Mouse (Mus musculus) ES-Bruce4 (cell line): ENCODE data around the gene Erp29. TPM values are rescaled to one million over a fixed set of nuclear protein-coding genes. Genes with fewer than 3 reads are reported as not detected.

Experiments used
- H3K27ac ChIP-seq: 2 replicates; pipeline ENCODE4 v1.5.1; 2012; ENCODE audit warnings: low read length, inconsistent platforms; ENCODE audit not compliant: insufficient read depth
- H3K27me3 ChIP-seq: 2 replicates; pipeline ENCODE4 v1.6.1; 2012; ENCODE audit warnings: mild to moderate bottlenecking, low read length, inconsistent platforms; ENCODE audit not compliant: control insufficient read depth, poor library complexity, insufficient read depth, severe bottlenecking
- H3K36me3 ChIP-seq: 2 replicates; pipeline ENCODE4 v1.6.1; 2012; ENCODE audit warnings: inconsistent platforms, mild to moderate bottlenecking, low read length, moderate library complexity; ENCODE audit not compliant: control insufficient read depth, poor library complexity, insufficient read depth, severe bottlenecking
- H3K4me1 ChIP-seq: one replicate; pipeline ENCODE4 v1.8.1; 2011; ENCODE audit warnings: low read length; ENCODE audit not compliant: control insufficient read depth, insufficient read depth
- H3K4me3 ChIP-seq: 2 replicates; pipeline ENCODE4 v1.5.1; 2011; ENCODE audit warnings: low read depth, mild to moderate bottlenecking, low read length
- H3K9ac ChIP-seq: 2 replicates; pipeline ENCODE4 v1.6.1; 2012; ENCODE audit warnings: low read depth, mild to moderate bottlenecking, inconsistent platforms; ENCODE audit not compliant: poor library complexity, severe bottlenecking
- H3K9me3 ChIP-seq: replicated peaks from 2 replicates; pipeline ENCODE4 v1.6.1; 2012; ENCODE audit warnings: mild to moderate bottlenecking, low read length, inconsistent platforms; ENCODE audit not compliant: control insufficient read depth, poor library complexity, insufficient read depth, severe bottlenecking
- CTCF ChIP-seq: IDR thresholded peaks from one replicate; pipeline ENCODE4 v1.8.1; 2011; ENCODE audit warnings: low read depth, low read length
- EP300 ChIP-seq: IDR thresholded peaks from 2 replicates; pipeline ENCODE4 v1.6.1; 2011; ENCODE audit warnings: low read depth, low read length; ENCODE audit not compliant: insufficient read depth
- POLR2A ChIP-seq: IDR thresholded peaks from one replicate; pipeline ENCODE4 v1.8.1; 2011; ENCODE audit warnings: low read length; ENCODE audit not compliant: insufficient read depth
- polyA plus RNA-seq: library from polyadenylated mRNA; stranded (reverse); fragments of >200 nt; gene quantifications from 2 replicates; pipeline ENCODE4 v1.2.4, GENCODE M21; 2011; ENCODE audit warnings: low read depth; ENCODE audit not compliant: missing spikeins, insufficient read depth, insufficient read length

Erp29 gene
- polyA plus RNA-seq, 1 experiment: 79.2 TPM

DNA sequence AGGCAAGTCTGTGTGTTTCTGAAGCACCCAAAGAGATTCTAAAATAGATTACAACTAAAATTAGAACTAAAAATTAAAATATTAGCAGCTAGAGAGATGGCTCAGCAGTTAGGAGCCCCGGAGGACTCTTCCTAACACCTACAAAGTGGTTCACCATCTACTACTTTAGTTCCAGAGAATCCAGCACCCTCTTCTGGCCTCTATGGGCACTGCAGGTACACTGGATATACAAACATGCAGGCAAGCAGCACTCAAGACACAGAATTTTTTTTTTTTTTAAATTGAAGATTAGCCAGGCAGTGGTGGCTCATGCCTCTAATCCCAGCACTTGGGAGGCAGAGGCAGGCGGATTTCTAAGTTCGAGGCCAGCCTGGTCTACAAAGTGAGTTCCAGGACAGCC lies 8.8 kb downstream of the Erp29 start:
- no peak for TF ChIP-seq CTCF
- no peak for TF ChIP-seq EP300
- no peak for TF ChIP-seq POLR2A
- Histone ChIP-seq H3K9ac (no peak overlapping the region), H3K27me3 (no peaks in the 10 kb centered on the region), H3K36me3 (peaks cover 69% of the 10 kb centered on the region), H3K9me3 (no peaks in the 10 kb centered on the region), H3K4me3 (no peak overlapping the region), H3K4me1 (no peaks in the 10 kb centered on the region), H3K27ac (no peak overlapping the region)

- no peak for TF ChIP-seq POLR2A
- TF ChIP-seq CTCF: no peak
- TF ChIP-seq EP300: 0 out of 2 replicates have a peak, but pooled peaks have one; percentile 25
- H3K27ac ChIP-seq: peak overlapping the region; percentile 82
- H3K9ac ChIP-seq: no peak overlapping the region
- H3K27me3 ChIP-seq: no peaks in the 10 kb centered on the region
- H3K4me3 ChIP-seq: no peak overlapping the region
- no peaks in the 10 kb centered on the region for H3K4me1 ChIP-seq
- no peaks in the 10 kb centered on the region for H3K9me3 ChIP-seq
- H3K36me3 ChIP-seq: peaks cover 72% of the 10 kb centered on the region
These were observed 13.6 kb downstream of the Erp29 start for GRCm38 (mm10) chr5:121438756-121439155.

DNA sequence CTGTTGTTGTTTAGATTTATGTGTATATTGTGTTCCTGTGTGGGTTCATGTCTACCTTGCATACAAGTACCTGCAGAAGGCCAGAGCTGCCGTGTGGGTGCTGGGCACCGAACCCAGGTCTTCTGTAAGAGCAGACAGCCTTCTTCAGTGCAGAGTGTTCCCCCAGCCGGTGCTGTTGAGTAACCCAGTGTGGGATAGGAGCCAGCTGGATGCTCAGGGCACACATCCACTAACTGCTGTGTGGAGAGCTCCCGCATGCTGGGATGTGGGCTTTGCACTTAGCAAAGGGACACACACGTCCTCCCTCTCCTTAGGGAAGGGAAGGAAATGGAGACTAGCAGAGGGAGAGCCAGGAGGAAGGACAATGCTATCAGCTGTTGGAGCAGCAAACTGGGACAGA lies 14.2 kb downstream of the Erp29 start:
- H3K4me3 ChIP-seq: no peak overlapping the region
- no peak overlapping the region for H3K9ac ChIP-seq
- H3K36me3 ChIP-seq: peaks cover 78% of the 10 kb centered on the region
- H3K9me3 ChIP-seq: no peaks in the 10 kb centered on the region
- peak overlapping the region; percentile 82 for H3K27ac ChIP-seq
- H3K27me3 ChIP-seq: no peaks in the 10 kb centered on the region
- H3K4me1 ChIP-seq: no peaks in the 10 kb centered on the region
- no peak for TF ChIP-seq POLR2A
- no peak for TF ChIP-seq EP300
- no peak for TF ChIP-seq CTCF

GRCm38 (mm10) chr5:121428954-121429353 lies 23.4 kb downstream of the Erp29 start:
- Histone ChIP-seq H3K9ac (no peak overlapping the region), H3K36me3 (peaks cover 96% of the 10 kb centered on the region)
- TF ChIP-seq POLR2A: no peak
- TF ChIP-seq EP300: no peak
- TF ChIP-seq CTCF: no peak

GRCm38 (mm10) chr5:121423297-121423696 lies 29.0 kb downstream of the Erp29 start:
- H3K27ac ChIP-seq: no peak overlapping the region
- no peaks in the 10 kb centered on the region for H3K27me3 ChIP-seq
- no peak for TF ChIP-seq CTCF
- TF ChIP-seq EP300: no peak
- no peak for TF ChIP-seq POLR2A

More at GRCm38 (mm10) chr5:121428954-121429353, 23.4 kb downstream of the Erp29 start:
- no peak overlapping the region for H3K4me3 ChIP-seq
- H3K4me1 ChIP-seq: no peaks in the 10 kb centered on the region
- H3K9me3 ChIP-seq: no peaks in the 10 kb centered on the region
- H3K27me3 ChIP-seq: no peaks in the 10 kb centered on the region
- no peak overlapping the region for H3K27ac ChIP-seq

DNA sequence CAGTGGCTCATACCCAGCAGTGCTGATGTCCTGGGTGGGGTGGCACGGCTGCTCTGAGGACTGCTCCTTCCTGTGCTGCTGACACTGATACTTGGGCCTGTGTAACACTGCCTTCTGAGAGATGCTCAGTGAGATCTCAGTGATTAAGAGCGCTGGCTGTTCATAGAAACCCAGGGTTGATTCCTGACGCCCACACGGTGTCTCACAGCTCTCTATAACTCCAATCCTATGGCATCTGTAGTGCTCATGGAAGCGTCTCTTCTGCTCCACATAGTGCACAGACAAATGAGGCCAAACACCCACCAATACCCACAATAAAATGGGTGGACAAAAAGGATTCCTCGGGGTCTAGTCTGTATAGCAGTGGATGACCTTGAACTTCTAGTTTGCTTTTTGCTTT lies 29.5 kb downstream of the Erp29 start:
- Histone ChIP-seq H3K9ac (no peak overlapping the region), H3K4me1 (no peaks in the 10 kb centered on the region), H3K4me3 (no peak overlapping the region), H3K9me3 (no peaks in the 10 kb centered on the region), H3K27me3 (no peaks in the 10 kb centered on the region), H3K27ac (no peak overlapping the region), H3K36me3 (peaks cover 92% of the 10 kb centered on the region)
- TF ChIP-seq EP300 (no peak), CTCF (no peak), POLR2A (no peak)

More at GRCm38 (mm10) chr5:121423297-121423696, 29.0 kb downstream of the Erp29 start:
- H3K9me3 ChIP-seq: no peaks in the 10 kb centered on the region
- H3K4me3 ChIP-seq: no peak overlapping the region
- no peaks in the 10 kb centered on the region for H3K4me1 ChIP-seq
- peaks cover 91% of the 10 kb centered on the region for H3K36me3 ChIP-seq
- H3K9ac ChIP-seq: no peak overlapping the region
